Mouse (Mus musculus) liver, embryonic 14.5 days (tissue): Measurements from ENCODE around the gene Hsd11b1.
A peak's percentile ranks its signal among the peaks of the same experiment; 100 is the strongest.

ENCODE experiments used
- CTCF ChIP-seq: IDR thresholded peaks from 2 replicates; pipeline ENCODE4 v1.5.1; 2016; ENCODE audit warnings: antibody characterized with exemption, low read depth, control low read depth
- EP300 ChIP-seq: IDR thresholded peaks from 2 replicates; pipeline ENCODE4 v1.6.1; 2016; ENCODE audit warnings: antibody characterized with exemption, low read depth

GRCm38 (mm10) chr1:193172991-193173809, 90.7 kb downstream of the Hsd11b1 start:
- TF ChIP-seq CTCF (peak; percentile 48), EP300 (no peak)
